Mouse (Mus musculus): ENCODE results near the gene Hist1h3b.
A peak's percentile ranks its signal among the peaks of the same experiment; 100 is the strongest.

The Hist1h3b gene

DNA sequence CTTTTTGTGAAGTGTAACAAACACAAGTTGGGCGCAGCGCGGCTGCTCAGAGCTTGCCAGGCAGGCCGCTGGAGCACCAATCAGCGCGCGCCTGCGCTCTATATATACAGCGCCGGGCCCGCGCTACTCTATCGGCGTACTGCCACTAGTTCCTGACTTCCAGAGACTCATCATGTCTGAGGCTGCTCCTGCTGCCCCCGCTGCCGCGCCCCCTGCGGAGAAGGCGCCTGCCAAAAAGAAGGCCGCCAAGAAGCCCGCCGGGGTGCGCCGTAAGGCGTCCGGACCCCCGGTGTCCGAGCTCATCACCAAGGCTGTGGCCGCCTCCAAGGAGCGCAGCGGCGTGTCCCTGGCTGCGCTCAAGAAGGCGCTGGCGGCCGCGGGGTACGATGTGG, 13.4 kb upstream of the Hist1h3b start, which contains the start of gene Hist1h1c:
Gene Hist1h1c, plus strand, starts transcription at position 132 of the 392 bp plus-strand sequence.
- DNase-seq (ENCODE audit: low spot score), result peak; percentile 93

GRCm38 (mm10) chr13:23739069-23739921, 12.8 kb upstream of the Hist1h3b start:
- peak; percentile 92 for DNase-seq (ENCODE audit: low spot score)

- DNase-seq (ENCODE audit: low spot score), result no peak
Observed at GRCm38 (mm10) chr13:23739922-23740252, 12.2 kb upstream of the Hist1h3b start.

DNA sequence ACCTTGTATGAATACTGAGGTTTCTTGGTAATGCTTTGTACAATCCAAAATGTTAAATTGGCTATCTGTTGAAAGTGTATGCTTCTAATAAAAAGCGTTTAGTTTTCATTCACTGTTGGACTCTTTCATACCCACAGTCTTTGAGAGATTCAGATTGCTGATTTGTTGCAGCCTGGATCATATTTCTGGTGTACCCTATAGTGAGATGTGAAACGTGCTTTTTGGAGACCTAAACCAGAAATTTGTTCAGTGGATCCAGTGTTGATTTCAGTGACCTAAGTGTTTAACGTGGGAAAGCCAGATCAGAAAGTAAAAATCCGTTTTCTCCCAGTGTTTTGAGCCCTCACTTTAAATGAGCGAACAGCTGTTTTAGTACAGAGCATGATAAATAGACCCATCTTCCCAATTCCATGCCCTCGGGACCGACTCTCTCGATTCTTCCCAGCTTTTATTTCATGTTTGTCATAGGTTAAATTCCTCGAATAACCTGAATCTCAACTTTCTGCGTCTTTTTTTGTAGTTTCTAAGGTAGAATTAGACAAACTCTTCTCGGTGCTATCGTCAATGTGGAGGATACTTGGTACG, 11.7 kb upstream of the Hist1h3b start:
- DNase-seq (ENCODE audit: low spot score), result peak; percentile 61

GRCm38 (mm10) chr13:23740910-23741309, 11.2 kb upstream of the Hist1h3b start:
- DNase-seq (ENCODE audit: low spot score), result peak; percentile 58

DNA sequence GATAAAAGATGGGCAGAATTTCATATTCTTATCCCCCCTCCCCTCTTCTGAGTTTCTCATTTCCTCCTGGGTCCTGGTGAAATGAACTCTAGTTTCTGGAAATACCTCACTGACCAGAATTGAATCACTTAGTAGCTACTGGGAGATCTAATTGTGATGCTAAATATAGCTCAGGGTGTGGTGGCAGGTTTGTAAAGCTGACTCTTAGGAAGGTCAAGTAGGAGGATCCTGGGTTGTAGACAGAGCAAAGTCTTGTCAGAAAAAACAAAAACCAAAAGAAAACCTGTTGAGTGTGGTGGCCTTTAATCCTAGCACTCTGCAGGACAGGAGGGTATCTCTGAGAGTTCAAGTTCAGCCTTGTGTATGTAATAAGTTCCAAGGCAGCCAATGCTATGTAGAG, 10.1 kb upstream of the Hist1h3b start:
- peak; percentile 60 for DNase-seq (ENCODE audit: low spot score)

DNA sequence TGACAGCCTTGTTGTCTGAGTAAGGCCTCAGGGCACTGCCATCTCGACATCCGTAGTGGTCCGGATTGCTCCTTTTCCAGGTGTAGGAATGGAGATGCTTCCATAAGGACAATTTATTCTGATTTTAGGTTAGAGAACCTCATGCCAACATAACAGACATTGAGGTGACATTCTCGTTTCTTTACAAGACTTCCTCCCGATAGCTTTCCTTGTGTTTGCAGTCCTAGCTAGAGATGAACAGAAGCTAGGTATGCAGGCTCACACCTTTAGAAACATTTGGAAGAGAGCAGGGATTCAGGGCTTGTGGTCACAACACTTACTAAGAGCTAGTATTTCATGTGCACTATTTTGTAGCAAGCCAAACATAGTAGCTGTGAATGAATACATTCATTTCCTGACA, 8.9 kb upstream of the Hist1h3b start:
- DNase-seq (ENCODE audit: low spot score), result no peak

DNA sequence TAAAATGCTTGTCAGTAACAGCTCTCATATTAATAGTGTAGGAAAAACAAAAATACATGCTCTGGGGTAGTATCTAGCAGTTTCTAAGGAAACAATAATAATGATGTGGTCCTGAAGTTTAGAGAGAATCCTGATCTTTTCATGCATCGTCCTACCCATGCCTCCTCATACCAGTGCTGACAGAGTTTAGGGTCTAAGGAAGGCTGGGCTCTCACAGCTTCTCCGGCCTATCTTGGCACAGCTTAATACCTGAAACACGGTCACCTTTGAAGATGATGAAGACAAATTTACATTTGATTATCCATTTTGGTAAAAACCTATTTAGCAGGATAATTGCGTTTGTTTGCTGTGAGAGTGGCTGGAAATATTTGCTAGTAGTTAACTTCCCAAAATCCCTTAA, 8.1 kb upstream of the Hist1h3b start:
- DNase-seq (ENCODE audit: low spot score), result no peak

DNA sequence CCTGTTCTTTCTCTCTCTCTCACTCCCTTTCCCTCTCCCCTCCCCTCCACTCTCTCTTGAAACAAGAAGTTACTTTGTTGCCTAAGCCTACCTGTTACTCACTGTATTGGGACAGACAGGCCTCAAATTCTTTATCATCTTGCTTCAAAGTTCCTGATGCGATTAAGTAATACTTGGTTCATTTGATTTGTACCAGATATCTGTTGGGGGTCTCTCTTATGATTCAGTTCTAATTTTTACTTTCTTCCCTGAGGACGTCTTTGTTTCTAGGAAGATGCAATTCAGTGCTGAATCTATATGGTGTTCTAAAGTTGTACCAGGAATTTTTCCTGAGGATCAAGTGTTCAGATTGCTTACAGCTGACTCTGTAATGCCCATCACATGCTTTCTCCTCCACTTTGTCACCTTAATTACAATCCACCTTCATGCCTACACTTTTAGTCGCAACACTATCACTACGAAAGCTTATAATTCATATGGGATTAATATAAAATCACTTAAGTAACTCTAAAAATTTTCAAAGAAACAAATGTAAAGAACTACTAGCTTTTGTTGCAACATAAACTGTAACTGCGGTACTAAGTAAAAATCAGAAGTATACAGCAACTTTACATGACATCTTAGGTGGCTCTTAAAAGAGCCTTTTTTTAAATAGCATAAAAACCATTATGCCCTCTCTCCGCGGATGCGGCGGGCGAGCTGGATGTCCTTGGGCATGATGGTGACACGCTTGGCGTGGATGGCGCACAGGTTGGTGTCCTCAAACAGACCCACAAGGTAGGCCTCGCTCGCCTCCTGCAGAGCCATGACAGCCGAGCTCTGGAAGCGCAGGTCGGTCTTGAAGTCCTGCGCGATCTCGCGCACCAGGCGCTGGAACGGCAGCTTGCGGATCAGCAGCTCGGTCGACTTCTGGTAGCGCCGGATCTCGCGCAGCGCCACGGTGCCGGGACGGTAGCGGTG, 7.4 kb upstream of the Hist1h3b start:
- no peak for DNase-seq (ENCODE audit: low spot score)

DNA sequence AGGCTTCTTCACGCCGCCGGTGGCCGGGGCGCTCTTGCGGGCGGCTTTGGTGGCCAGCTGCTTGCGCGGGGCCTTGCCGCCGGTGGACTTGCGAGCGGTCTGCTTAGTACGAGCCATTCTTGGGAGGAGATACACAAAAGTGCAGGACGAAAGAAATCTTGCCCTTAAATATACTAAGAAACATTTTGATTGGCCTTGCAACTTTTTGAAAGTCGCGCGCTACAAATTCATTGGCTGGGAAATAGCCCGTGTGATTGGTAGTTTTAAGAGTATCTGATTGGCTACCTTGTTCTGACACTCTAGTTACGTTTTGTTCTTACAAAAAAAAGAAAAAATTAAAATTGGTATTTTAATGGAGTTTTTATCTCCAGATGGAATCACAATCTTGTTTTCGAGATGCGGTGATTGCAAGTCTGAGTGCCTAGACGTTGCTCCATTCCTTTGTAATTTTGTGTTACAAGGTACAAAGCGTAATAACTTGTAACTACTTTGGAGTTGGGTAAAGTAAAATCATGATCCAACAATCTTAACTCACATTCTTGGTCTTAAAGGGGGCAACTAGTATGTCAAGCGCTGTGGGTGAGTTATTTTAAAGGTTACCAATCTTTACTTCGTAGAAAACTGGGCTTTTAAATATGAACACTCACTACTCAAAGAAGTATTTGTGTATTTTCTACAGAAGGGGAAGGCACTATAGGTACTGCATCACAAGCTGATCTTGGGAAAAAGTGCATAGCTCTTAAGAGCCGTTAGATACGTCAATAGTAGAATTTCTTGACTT, 6.5 kb upstream of the Hist1h3b start, which contains the start of gene Hist1h3c:
Gene Hist1h3c, minus strand, starts transcription at position 222 of the 781 bp plus-strand sequence.
- peak; percentile 93 for DNase-seq (ENCODE audit: low spot score)

DNA sequence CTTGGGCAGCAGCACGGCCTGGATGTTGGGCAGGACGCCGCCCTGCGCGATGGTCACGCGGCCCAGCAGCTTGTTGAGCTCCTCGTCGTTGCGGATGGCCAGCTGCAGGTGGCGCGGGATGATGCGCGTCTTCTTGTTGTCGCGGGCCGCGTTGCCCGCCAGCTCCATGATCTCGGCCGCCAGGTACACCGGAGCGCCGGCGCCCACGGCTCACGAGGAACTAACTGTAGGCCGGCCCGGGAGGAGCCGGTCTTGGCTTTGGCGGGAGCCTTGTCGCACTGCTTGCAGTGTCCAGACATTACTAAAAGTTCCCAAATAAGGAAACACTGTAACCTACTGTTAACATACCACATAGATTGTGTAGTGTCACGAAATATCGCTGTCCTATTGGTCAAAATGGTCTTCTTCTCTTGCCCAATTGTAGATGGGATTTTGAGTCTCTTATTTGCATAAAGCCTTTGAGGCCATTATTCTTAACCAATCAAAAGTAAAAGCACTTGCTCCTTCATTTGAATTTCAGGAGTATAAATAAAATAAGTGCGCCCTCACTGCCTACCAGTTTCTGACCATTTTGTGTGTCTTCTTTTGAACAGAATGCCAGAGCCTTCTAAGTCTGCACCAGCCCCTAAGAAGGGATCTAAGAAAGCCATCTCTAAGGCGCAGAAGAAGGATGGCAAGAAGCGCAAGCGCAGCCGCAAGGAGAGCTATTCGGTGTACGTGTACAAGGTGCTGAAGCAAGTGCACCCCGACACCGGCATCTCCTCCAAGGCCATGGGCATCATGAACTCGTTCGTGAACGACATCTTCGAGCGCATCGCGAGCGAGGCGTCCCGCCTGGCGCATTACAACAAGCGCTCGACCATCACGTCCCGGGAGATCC, 5.6 kb upstream of the Hist1h3b start, which contains the start of gene Hist1h2bb:
Gene Hist1h2bb, plus strand, starts transcription at position 534 of the 880 bp plus-strand sequence.
- peak; percentile 90 for DNase-seq (ENCODE audit: low spot score)

DNA sequence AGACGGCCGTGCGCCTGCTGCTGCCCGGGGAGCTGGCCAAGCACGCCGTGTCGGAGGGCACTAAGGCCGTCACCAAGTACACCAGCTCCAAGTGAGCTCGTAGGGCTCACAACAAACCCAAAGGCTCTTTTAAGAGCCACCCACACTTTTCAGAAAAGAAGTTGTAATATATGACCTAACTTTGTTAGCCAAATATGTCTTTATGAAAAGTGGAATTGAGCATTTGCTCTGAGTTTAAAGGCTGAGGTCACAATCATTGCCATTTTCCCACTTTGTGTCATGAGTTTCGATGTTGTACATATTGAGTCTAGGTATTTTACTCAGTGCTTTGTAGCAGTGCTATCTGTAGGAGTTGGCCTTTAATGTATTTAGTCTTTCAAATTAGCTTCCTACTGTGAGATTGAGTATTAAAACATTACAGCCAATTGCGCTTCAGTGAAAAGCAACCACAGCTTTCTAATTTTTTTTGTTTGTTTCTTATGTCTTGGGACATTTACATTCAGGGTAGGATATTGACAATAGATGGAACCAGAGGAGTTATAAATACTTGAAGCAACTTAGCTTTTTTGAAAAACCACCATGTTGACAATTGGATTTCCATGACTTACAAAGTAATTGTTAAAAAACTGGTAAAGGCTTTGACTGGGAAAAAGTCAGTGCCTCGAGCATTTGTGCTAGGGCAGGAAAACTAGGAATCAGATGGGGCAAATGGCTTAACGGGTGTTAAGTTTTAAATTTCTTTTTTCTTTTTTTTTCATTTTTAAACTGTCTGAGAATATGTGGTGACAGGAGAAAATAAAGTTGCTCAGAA, 4.8 kb upstream of the Hist1h3b start:
- DNase-seq (ENCODE audit: low spot score), result no peak

- DNase-seq (ENCODE audit: low spot score), result no peak
Observed at GRCm38 (mm10) chr13:23747892-23748288, 4.2 kb upstream of the Hist1h3b start.

GRCm38 (mm10) chr13:23749563-23750121, 2.4 kb upstream of the Hist1h3b start:
- no peak for DNase-seq (ENCODE audit: low spot score)

GRCm38 (mm10) chr13:23750839-23751477, 1.1 kb upstream of the Hist1h3b start, which contains the start of gene Hist1h2ab:
TSS of gene Hist1h2ab (plus strand) at chr13:23751126.
- DNase-seq (ENCODE audit: low spot score), result peak; percentile 69

DNA sequence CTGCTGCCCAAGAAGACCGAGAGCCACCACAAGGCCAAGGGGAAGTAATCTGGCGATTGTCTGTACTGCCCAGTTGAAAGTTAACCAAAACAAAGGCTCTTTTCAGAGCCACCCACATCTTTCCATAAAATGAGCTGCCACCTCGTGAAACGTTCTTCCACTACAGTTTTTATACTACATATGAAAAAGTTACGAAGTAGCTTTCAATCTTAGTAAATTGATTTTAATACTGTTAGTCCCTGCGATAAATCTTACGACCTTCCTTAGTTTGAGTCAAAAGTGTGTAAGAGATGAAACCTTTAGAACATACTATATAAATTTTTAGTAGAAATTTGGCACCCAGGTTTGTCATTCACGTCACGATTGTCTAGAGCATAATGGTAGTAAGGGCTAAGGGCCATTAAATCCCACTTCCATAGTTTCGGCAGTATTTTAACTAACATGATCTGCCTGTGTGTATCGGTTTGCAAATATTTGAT, 550 bp upstream of the Hist1h3b start:
- DNase-seq (ENCODE audit: low spot score), result no peak

- DNase-seq (ENCODE audit: low spot score), result no peak
Observed at GRCm38 (mm10) chr13:23752742-23753172, 690 bp downstream of the Hist1h3b start.

- DNase-seq (ENCODE audit: low spot score), result no peak
Observed at GRCm38 (mm10) chr13:23753314-23754078, 1.4 kb downstream of the Hist1h3b start.

Data from adipocyte (in vitro differentiated cells).